ENCODE assay signal across 11 mouse cellular contexts in genomic region chr2:150884779-150885110, GRCm38 (mm10). TPM values are rescaled to one million over a fixed set of nuclear protein-coding genes. Genes with fewer than 3 reads are reported as not detected.
DNase-seq lines count a peak whose midpoint lies in the region; ATAC-seq lines count a peak whose summit lies in the region.
"Had no signal": no experiment of that assay in that cellular context is flagged by ENCODE, and none has a peak within 500 bp of the region (broad histone marks: within the 10 kb centered on the region; RNA-seq: fewer than 3 reads in every experiment).

No protein-coding gene starts in this region.

- no peak overlapping the region for H3K4me2 ChIP-seq in kidney, embryonic 16.5 days (replicated peaks; ENCODE audit: low read depth, low read length)
- no peak overlapping the region for H3K4me2 ChIP-seq in embryonic facial prominence, embryonic 14.5 days (ENCODE audit: low read depth, low read length)
- H3K4me2 ChIP-seq in midbrain, embryonic 14.5 days (ENCODE audit: low read length) = no peak overlapping the region

- DNase-seq in cerebellum, adult 18-20 months = no peak
- DNase-seq in kidney, adult 11 months = no peak
- no peak for DNase-seq in embryonic facial prominence, embryonic 14.5 days (ENCODE audit: low spot score)
- no peak for DNase-seq in midbrain, embryonic 14.5 days
- DNase-seq in left cerebral cortex, adult 11 months (ENCODE audit: low spot score) = no peak
- DNase-seq in T-cell, adult 2 months (ENCODE audit: low spot score) = no peak
- DNase-seq: heart, adult 18-20 months; kidney, adult 2 months; lung, postnatal 14 days had no signal

- no peak overlapping the region for H3K27ac ChIP-seq in kidney, embryonic 16.5 days (ENCODE audit: low read length)
- H3K27ac ChIP-seq in embryonic facial prominence, embryonic 14.5 days (replicated peaks; ENCODE audit: low read depth, low read length) = no peak overlapping the region
- no peak overlapping the region for H3K27ac ChIP-seq in midbrain, embryonic 14.5 days (replicated peaks; ENCODE audit: low read depth, low read length)

- ATAC-seq in cerebellum, adult (ENCODE audit: insufficient number of reproducible peaks, low FRiP score, low TSS enrichment) = peak; percentile 15; the same call in 1 of the 2 replicates
- peak; percentile 15; the same call in 1 of the 2 replicates for ATAC-seq in kidney, embryonic 16.5 days (ENCODE audit: low FRiP score, low TSS enrichment)
- ATAC-seq in embryonic facial prominence, embryonic 14.5 days (ENCODE audit: low read depth) = 0 out of 2 replicates have a peak, but pooled peaks have one; percentile 18
- ATAC-seq in midbrain, embryonic 14.5 days (ENCODE audit: low FRiP score, low TSS enrichment) = peak; percentile 48; the same call in 1 of the 2 replicates

- no peaks in the 10 kb centered on the region for H3K9me3 ChIP-seq in kidney, embryonic 16.5 days (ENCODE audit: low read length)
- H3K9me3 ChIP-seq in embryonic facial prominence, embryonic 14.5 days (ENCODE audit: control insufficient read depth, low read length) = no peaks in the 10 kb centered on the region
- H3K9me3 ChIP-seq in midbrain, embryonic 14.5 days (ENCODE audit: control insufficient read depth, low read length) = no peaks in the 10 kb centered on the region

- H3K4me1 ChIP-seq in kidney, embryonic 16.5 days (ENCODE audit: insufficient read depth, low read length) = no peaks in the 10 kb centered on the region
- no peaks in the 10 kb centered on the region for H3K4me1 ChIP-seq in embryonic facial prominence, embryonic 14.5 days (ENCODE audit: control insufficient read depth, insufficient read depth, low read length)
- H3K4me1 ChIP-seq in midbrain, embryonic 14.5 days (ENCODE audit: control insufficient read depth, insufficient read depth, low read length) = no peaks in the 10 kb centered on the region

- H3K4me3 ChIP-seq in kidney, embryonic 16.5 days (ENCODE audit: low read length) = no peak overlapping the region
- H3K4me3 ChIP-seq in embryonic facial prominence, embryonic 14.5 days (ENCODE audit: low read depth, low read length) = no peak overlapping the region
- H3K4me3 ChIP-seq in midbrain, embryonic 14.5 days (replicated peaks; ENCODE audit: low read depth, low read length) = no peak overlapping the region

- WGBS in kidney, embryonic 16.5 days = 67% methylated on average over 1 of the region's 1 CpGs
- 40% methylated on average over 1 of the region's 1 CpGs for WGBS in embryonic facial prominence, embryonic 14.5 days
- 100% methylated on average over 1 of the region's 1 CpGs for WGBS in midbrain, embryonic 14.5 days

- 0 out of 2 replicates have a peak, but pooled peaks cover 2% of the 10 kb centered on the region for H3K36me3 ChIP-seq in kidney, embryonic 16.5 days (ENCODE audit: insufficient read depth, low read length)
- no peaks in the 10 kb centered on the region for H3K36me3 ChIP-seq in embryonic facial prominence, embryonic 14.5 days (ENCODE audit: control insufficient read depth, insufficient read depth, low read length)
- H3K36me3 ChIP-seq in midbrain, embryonic 14.5 days (ENCODE audit: control insufficient read depth, insufficient read depth, low read length) = no peaks in the 10 kb centered on the region

- H3K9ac ChIP-seq in kidney, embryonic 16.5 days (replicated peaks; ENCODE audit: low read length) = no peak overlapping the region
- no peak overlapping the region for H3K9ac ChIP-seq in embryonic facial prominence, embryonic 14.5 days (ENCODE audit: low read depth, low read length)
- no peak overlapping the region for H3K9ac ChIP-seq in midbrain, embryonic 14.5 days (replicated peaks; ENCODE audit: low read length)

- H3K27me3 ChIP-seq in kidney, embryonic 16.5 days (ENCODE audit: insufficient read depth, low read length) = no peaks in the 10 kb centered on the region
- no peaks in the 10 kb centered on the region for H3K27me3 ChIP-seq in embryonic facial prominence, embryonic 14.5 days (replicated peaks; ENCODE audit: control insufficient read depth, insufficient read depth, low read length)
- no peaks in the 10 kb centered on the region for H3K27me3 ChIP-seq in midbrain, embryonic 14.5 days (ENCODE audit: control insufficient read depth, insufficient read depth, low read length)

RNA-seq across cellular contexts. Expression of gene Abhd12, which starts 19.8 kb away (rescaled TPM):
- polyA plus RNA-seq in kidney, embryonic 16.5 days (2015; fragmentation: Nextera tagmentation; extraction: Ambion mirVana) = 71.0 and 74.1 TPM in 2 replicates
- 65.9 and 72.5 TPM in 2 replicates for polyA plus RNA-seq in embryonic facial prominence, embryonic 14.5 days (2014; fragmentation: Nextera tagmentation; extraction: Ambion mirVana)
- 102 and 105 TPM in 2 replicates for polyA plus RNA-seq in midbrain, embryonic 14.5 days (2014; fragmentation: Nextera tagmentation; extraction: Ambion mirVana)

RNA-seq across cellular contexts. Expression of gene Gins1, which starts 20.5 kb away (rescaled TPM):
- polyA plus RNA-seq in kidney, embryonic 16.5 days (2015; fragmentation: Nextera tagmentation; extraction: Ambion mirVana) = 41.6 and 43.3 TPM in 2 replicates
- polyA plus RNA-seq in embryonic facial prominence, embryonic 14.5 days (2014; fragmentation: Nextera tagmentation; extraction: Ambion mirVana) = 30.0 and 34.7 TPM in 2 replicates
- 19.2 and 21.3 TPM in 2 replicates for polyA plus RNA-seq in midbrain, embryonic 14.5 days (2014; fragmentation: Nextera tagmentation; extraction: Ambion mirVana)
